Mouse (Mus musculus) heart, embryonic 14.5 days (tissue): ENCODE results near the gene Fbxw8. TPM values are rescaled to one million over a fixed set of nuclear protein-coding genes. Genes with fewer than 3 reads are reported as not detected.

Experiments used
- ATAC-seq: fragments of 200-750 bp; cut with Nextera tagmentation; 2 replicates; pipeline ENCODE4 v1.8.0; 2017; ENCODE audit warnings: low read depth, moderate TSS enrichment; ENCODE audit not compliant: insufficient number of reproducible peaks, insufficient read depth, low FRiP score
- H3K27ac ChIP-seq, 2 experiments: fragments of 200-500 bp in 1 of 2; fragments of 300-500 bp in 1 of 2; sonication (generic) in 1 of 2; replicated peaks in 1 of 2; 2 replicates each; pipeline ENCODE4 v1.5.1; 2012 to 2014; ENCODE audit warnings: low read depth in 2 of 2, low read length in 2 of 2, control low read depth in 1 of 2, mild to moderate bottlenecking in 1 of 2, mixed read lengths in 1 of 2; ENCODE audit not compliant: control insufficient read depth in 1 of 2, insufficient read depth in 1 of 2
- H3K27me3 ChIP-seq: fragments of 300-500 bp; sonication (generic); 2 replicates; pipeline ENCODE4 v1.6.1; 2014; ENCODE audit warnings: mild to moderate bottlenecking, low read length, control low read depth; ENCODE audit not compliant: control insufficient read depth, insufficient read depth
- H3K36me3 ChIP-seq: fragments of 300-500 bp; sonication (generic); 2 replicates; pipeline ENCODE4 v1.6.1; 2014; ENCODE audit warnings: mild to moderate bottlenecking, control low read depth, low read length, mixed read lengths; ENCODE audit not compliant: control insufficient read depth, insufficient read depth
- H3K4me1 ChIP-seq, 2 experiments: fragments of 200-500 bp in 1 of 2; fragments of 300-500 bp in 1 of 2; sonication (generic) in 1 of 2; 2 replicates each; pipeline ENCODE4 v1.6.1; 2012 to 2014; ENCODE audit warnings: low read length in 2 of 2, control low read depth in 1 of 2, mixed read lengths in 1 of 2; ENCODE audit not compliant: control insufficient read depth in 2 of 2, insufficient read depth in 2 of 2
- H3K4me2 ChIP-seq: fragments of 300-500 bp; sonication (generic); 2 replicates; pipeline ENCODE4 v1.6.1; 2014; ENCODE audit warnings: mild to moderate bottlenecking, low read length
- H3K4me3 ChIP-seq, 2 experiments: fragments of 200-500 bp in 1 of 2; fragments of 300-500 bp in 1 of 2; sonication (generic) in 1 of 2; 2 replicates each; pipeline ENCODE4 v1.5.1; 2012 to 2014; ENCODE audit warnings: low read length in 2 of 2, mild to moderate bottlenecking in 2 of 2, control low read depth in 1 of 2, low read depth in 1 of 2, moderate library complexity in 1 of 2; ENCODE audit not compliant: control insufficient read depth in 1 of 2, insufficient read depth in 1 of 2
- H3K9ac ChIP-seq: fragments of 300-500 bp; sonication (generic); 2 replicates; pipeline ENCODE4 v1.6.1; 2014; ENCODE audit warnings: mild to moderate bottlenecking, low read length
- H3K9me3 ChIP-seq: fragments of 300-500 bp; sonication (generic); 2 replicates; pipeline ENCODE4 v1.6.1; 2016; ENCODE audit warnings: low read length, control low read depth; ENCODE audit not compliant: control insufficient read depth
- WGBS: fragments of 180-500 bp; shearing (Covaris S2); extraction: QIAGEN DNeasy Blood & Tissue Kit; methylation state at CpG from one replicate; pipeline ENCODE4 v1.1.7; 2014; 5-methylcytosine and 5-hydroxymethylcytosine counted together
- polyA plus RNA-seq: library from polyadenylated mRNA; unstranded; fragments of >200 nt; fragmentation: Nextera tagmentation; extraction: Ambion mirVana; gene quantifications from 2 replicates; pipeline ENCODE4 v1.2.1, GENCODE M21; 2014

Fbxw8 gene
- polyA plus RNA-seq, 1 experiment from 2014 or later, result 23.7 TPM

DNA sequence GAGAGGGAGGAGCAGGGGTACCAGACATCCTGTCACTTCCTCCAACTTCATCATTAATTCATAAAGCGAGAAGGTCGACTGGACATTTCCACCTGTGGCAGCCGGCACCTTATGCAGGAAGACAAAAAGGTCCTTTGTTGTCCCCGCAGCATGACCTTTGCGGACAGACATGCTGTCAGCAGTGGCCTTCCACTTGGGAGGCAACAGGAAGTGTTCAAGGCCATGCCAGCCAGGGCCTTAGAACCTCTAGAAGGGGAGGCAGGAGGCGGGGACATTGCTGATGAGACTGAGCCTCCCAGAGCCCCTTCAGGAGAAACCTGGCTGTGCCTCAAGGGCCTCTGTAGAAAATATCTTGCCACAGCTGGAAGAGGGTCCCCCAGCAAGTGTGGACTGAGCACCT lies 121.5 kb downstream of the Fbxw8 start:
- 46% methylated on average over 6 of the region's 6 CpGs for WGBS
- no peak for ATAC-seq

GRCm38 (mm10) chr5:118033328-118033727 lies 121.9 kb downstream of the Fbxw8 start:
- Histone ChIP-seq H3K4me3 (no peak overlapping the region), H3K4me2 (no peak overlapping the region), H3K9ac (peak overlapping the region; percentile 12; the same call in 1 of the 2 replicates), H3K27ac (peak overlapping the region; percentile 38 to 67; a peak in 2 of 4 replicates), H3K9me3 (peaks cover 8% of the 10 kb centered on the region), H3K36me3 (no peaks in the 10 kb centered on the region), H3K4me1 (peaks cover 24 to 37% of the 10 kb centered on the region in 2 experiments), H3K27me3 (peaks cover 21% of the 10 kb centered on the region)
- WGBS, result 7% methylated on average over 4 of the region's 4 CpGs
- no peak for ATAC-seq

More for the DNA sequence above, 121.5 kb downstream of the Fbxw8 start:
- Histone ChIP-seq H3K4me3 (no peak overlapping the region), H3K36me3 (no peaks in the 10 kb centered on the region), H3K27me3 (peaks cover 17% of the 10 kb centered on the region), H3K27ac (peak overlapping the region; percentile 38 to 67; a peak in 2 of 4 replicates), H3K9me3 (peaks cover 8% of the 10 kb centered on the region), H3K4me2 (no peak overlapping the region), H3K4me1 (peaks cover 21 to 32% of the 10 kb centered on the region in 2 experiments), H3K9ac (peak overlapping the region; percentile 12; the same call in 1 of the 2 replicates)

DNA sequence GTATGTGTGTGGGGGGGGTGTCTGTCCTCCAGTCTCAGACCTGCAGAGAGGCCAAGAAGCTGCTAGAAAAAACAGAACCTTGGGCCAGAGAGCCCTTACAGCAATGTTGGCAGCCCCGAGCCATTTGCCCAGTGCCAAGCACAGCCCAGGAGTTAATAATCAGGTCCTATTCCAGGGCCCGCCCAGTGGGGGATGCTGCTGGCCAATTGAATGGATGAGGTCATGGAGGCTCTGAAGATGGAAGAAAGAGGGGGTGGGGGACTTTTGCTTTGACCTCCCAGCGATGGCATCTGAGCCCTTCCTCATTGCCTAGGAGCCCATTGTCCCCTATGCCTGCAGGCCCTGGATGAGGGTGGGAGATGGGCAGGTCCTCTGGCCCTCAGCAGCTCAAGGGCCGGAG lies 123.8 kb downstream of the Fbxw8 start:
- Histone ChIP-seq H3K9me3 (peaks cover 8% of the 10 kb centered on the region), H3K27me3 (peaks cover 38% of the 10 kb centered on the region), H3K36me3 (no peaks in the 10 kb centered on the region), H3K27ac (no peak overlapping the region), H3K4me1 (peaks cover 21 to 40% of the 10 kb centered on the region in 2 experiments), H3K9ac (no peak overlapping the region), H3K4me3 (no peak overlapping the region), H3K4me2 (no peak overlapping the region)
- ATAC-seq, result no peak
- 61% methylated on average over 4 of the region's 4 CpGs for WGBS

DNA sequence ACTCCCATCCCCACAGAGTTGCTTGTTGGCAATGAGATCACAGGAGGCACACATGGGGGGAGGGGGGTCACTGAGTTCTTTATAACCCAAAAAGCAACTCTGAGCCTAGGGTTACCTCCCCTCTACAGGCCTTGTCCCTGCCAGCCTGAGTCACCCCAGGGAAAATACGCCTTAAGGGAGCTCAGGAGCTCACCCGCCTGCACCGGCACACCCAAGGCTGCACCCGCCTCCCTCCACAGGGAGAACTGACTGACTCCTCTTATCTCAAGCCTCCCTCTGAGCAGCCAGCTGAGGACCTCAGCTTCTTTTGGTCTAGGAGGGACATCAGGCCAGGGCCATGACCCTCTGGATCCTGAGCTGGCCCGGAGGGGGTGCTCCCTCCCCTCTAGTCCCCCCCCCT lies 124.2 kb downstream of the Fbxw8 start:
- H3K36me3 ChIP-seq, result no peaks in the 10 kb centered on the region
- peaks cover 23 to 44% of the 10 kb centered on the region in 2 experiments for H3K4me1 ChIP-seq
- H3K9ac ChIP-seq, result no peak overlapping the region
- peaks cover 42% of the 10 kb centered on the region for H3K27me3 ChIP-seq
- H3K4me3 ChIP-seq, result no peak overlapping the region
- ATAC-seq, result 0 out of 2 replicates have a peak, but pooled peaks have one; percentile 3
- no peak overlapping the region for H3K4me2 ChIP-seq
- no peak overlapping the region for H3K27ac ChIP-seq
- WGBS, result 28% methylated on average over 5 of the region's 5 CpGs
- peaks cover 8% of the 10 kb centered on the region for H3K9me3 ChIP-seq

- H3K9ac ChIP-seq, result no peak overlapping the region
- H3K9me3 ChIP-seq, result peaks cover 4% of the 10 kb centered on the region
- no peak overlapping the region for H3K4me3 ChIP-seq
- WGBS, result 79% methylated on average over 9 of the region's 9 CpGs
- H3K4me1 ChIP-seq, result peaks cover 23 to 44% of the 10 kb centered on the region in 2 experiments
- peaks cover 51% of the 10 kb centered on the region for H3K27me3 ChIP-seq
- no peaks in the 10 kb centered on the region for H3K36me3 ChIP-seq
- no peak for ATAC-seq
- H3K27ac ChIP-seq, result no peak overlapping the region
- H3K4me2 ChIP-seq, result no peak overlapping the region
Measured at GRCm38 (mm10) chr5:118030022-118030675, 125.1 kb downstream of the Fbxw8 start.

DNA sequence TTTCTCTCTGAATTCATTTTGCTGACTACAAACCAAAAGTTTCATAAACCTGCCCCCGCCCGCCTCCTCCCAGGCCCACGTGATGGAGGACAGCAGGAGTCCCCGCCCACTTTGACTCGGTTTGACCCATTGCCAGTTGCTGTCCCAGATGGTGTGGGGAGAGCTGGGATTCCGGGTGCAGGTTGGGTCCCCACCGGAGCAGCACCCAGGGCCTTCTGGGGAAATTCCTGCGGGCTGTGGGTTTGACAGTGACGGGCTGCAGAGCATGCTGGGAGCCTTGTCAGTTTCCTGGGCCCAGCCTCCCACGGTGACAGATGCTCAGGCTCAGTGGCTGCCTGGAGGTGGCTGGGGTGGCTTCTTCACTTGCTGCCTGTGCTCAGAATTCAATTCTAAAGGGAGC lies 125.8 kb downstream of the Fbxw8 start:
- Histone ChIP-seq H3K4me1 (peaks cover 23 to 44% of the 10 kb centered on the region in 2 experiments), H3K4me2 (peak overlapping the region; percentile 99), H3K4me3 (peak overlapping the region; percentile 53 to 76), H3K27me3 (peaks cover 51% of the 10 kb centered on the region), H3K36me3 (no peaks in the 10 kb centered on the region), H3K9me3 (no peaks in the 10 kb centered on the region), H3K9ac (peak overlapping the region; percentile 72), H3K27ac (no peak overlapping the region)
- no peak for ATAC-seq
- WGBS, result 3% methylated on average over 10 of the region's 10 CpGs

DNA sequence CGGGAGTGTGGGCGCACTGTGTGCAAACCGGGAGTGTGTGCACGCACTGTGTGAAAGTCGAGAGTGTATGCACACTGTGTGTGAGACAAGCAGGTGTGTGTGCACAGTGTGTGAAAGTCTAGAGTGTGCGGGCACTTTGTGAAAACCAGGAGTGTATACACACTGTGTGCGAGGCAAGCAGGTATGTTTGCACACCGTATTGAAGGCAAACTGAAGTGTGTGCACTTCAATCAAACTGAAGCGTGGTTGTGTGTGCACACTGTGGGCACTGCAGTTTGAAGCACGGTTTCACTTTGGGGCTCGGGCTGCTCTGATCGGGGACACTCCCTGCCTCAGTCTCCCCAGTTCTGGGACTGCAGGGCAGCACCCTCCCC lies 126.2 kb downstream of the Fbxw8 start:
- H3K4me2 ChIP-seq, result peak overlapping the region; percentile 99
- 4% methylated on average over 12 of the region's 12 CpGs for WGBS
- peaks cover 51% of the 10 kb centered on the region for H3K27me3 ChIP-seq
- H3K4me3 ChIP-seq, result peak overlapping the region; percentile 53 to 76
- peak overlapping the region; percentile 72 for H3K9ac ChIP-seq
- H3K36me3 ChIP-seq, result no peaks in the 10 kb centered on the region
- peaks cover 22 to 44% of the 10 kb centered on the region in 2 experiments for H3K4me1 ChIP-seq
- H3K27ac ChIP-seq, result no peak overlapping the region
- no peak for ATAC-seq
- no peaks in the 10 kb centered on the region for H3K9me3 ChIP-seq
